Mouse (Mus musculus) skeletal muscle tissue, adult 2 months (tissue): ENCODE measurements at regions not wholly inside any gene's neighbourhood (a gene's known extent, or its start where the extent isn't known, plus 50 kb on each side); places are given as distances from the start of the nearest gene placed in this dataset.

ENCODE experiments used
- DNase-seq: peaks from one replicate; pipeline ENCODE4 v3.0.0-alpha.2; 2012; ENCODE audit warnings: low read depth, low spot score

GRCm38 (mm10) chr3:150416447-150416846, 1021.2 kb upstream of the Adgrl4 start:
- DNase-seq: no peak

- no peak for DNase-seq
Observed at GRCm38 (mm10) chr3:150427965-150428364, 1009.7 kb upstream of the Adgrl4 start.

GRCm38 (mm10) chr3:150431291-150431690, 1006.4 kb upstream of the Adgrl4 start:
- DNase-seq: no peak

GRCm38 (mm10) chr3:150435199-150435598, 1002.5 kb upstream of the Adgrl4 start:
- no peak for DNase-seq

- DNase-seq: no peak
Observed at GRCm38 (mm10) chr3:150435818-150436607, 1001.7 kb upstream of the Adgrl4 start.
